ENCODE assay signal across 24 mouse cellular contexts in the genomic region with DNA sequence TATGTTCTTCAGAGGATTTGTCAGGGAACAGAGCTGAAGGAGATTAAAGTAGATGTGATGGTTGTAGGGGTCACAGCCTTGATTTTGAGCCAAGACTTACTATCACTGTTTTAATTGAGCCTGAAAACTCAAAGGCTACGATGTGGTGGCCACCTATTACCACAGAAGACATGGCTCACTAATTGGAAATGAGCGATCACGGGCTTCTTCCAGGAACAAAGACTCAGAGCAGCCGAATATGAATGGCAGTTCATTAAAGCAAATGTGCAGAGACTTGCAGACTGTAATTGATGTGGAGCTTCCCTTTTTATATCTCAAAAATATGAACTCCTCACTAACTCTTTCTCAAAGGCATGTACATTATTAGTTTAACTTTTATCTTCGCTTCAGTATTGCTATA.
DNase-seq lines count a peak whose midpoint lies in the region; ATAC-seq lines count a peak whose summit lies in the region.
"Had no signal": no experiment of that assay in that cellular context is flagged by ENCODE, and none has a peak within 500 bp of the region (broad histone marks: within the 10 kb centered on the region; RNA-seq: fewer than 3 reads in every experiment).

No protein-coding gene starts in this region.

- no peaks in the 10 kb centered on the region for H3K36me3 ChIP-seq in embryonic facial prominence, embryonic 14.5 days (ENCODE audit: control insufficient read depth, insufficient read depth, low read length)
- H3K36me3 ChIP-seq in embryonic facial prominence, embryonic 10.5 days (replicated peaks) = no peaks in the 10 kb centered on the region
- no peaks in the 10 kb centered on the region for H3K36me3 ChIP-seq in forebrain, embryonic 15.5 days
- H3K36me3 ChIP-seq in limb, embryonic 10.5 days = no peaks in the 10 kb centered on the region
- H3K36me3 ChIP-seq: heart, embryonic 15.5 days; hindbrain, embryonic 12.5 days; limb, embryonic 12.5 days; liver, embryonic 15.5 days; neural tube, embryonic 12.5 days had no signal

- no peak overlapping the region for H3K4me2 ChIP-seq in embryonic facial prominence, embryonic 14.5 days (ENCODE audit: low read depth, low read length)
- H3K4me2 ChIP-seq in forebrain, embryonic 15.5 days (replicated peaks) = no peak overlapping the region; the same call in 1 of the 2 replicates
- H3K4me2 ChIP-seq: heart, embryonic 15.5 days; hindbrain, embryonic 12.5 days; limb, embryonic 12.5 days; liver, embryonic 15.5 days; lung, embryonic 14.5 days; neural tube, embryonic 12.5 days had no signal

- H3K9ac ChIP-seq in embryonic facial prominence, embryonic 14.5 days (ENCODE audit: low read depth, low read length) = no peak overlapping the region
- H3K9ac ChIP-seq in forebrain, embryonic 15.5 days (replicated peaks) = no peak overlapping the region
- H3K9ac ChIP-seq: heart, embryonic 15.5 days; hindbrain, embryonic 12.5 days; limb, embryonic 12.5 days; liver, embryonic 15.5 days; lung, embryonic 14.5 days; neural tube, embryonic 12.5 days had no signal

- no peak overlapping the region for H3K27ac ChIP-seq in embryonic facial prominence, embryonic 14.5 days (replicated peaks; ENCODE audit: low read depth, low read length)
- H3K27ac ChIP-seq in embryonic facial prominence, embryonic 10.5 days (replicated peaks) = no peak overlapping the region
- H3K27ac ChIP-seq in forebrain, embryonic 15.5 days (replicated peaks) = no peak overlapping the region
- H3K27ac ChIP-seq in limb, embryonic 10.5 days = no peak overlapping the region
- H3K27ac ChIP-seq: heart, embryonic 15.5 days; hindbrain, embryonic 12.5 days; limb, embryonic 12.5 days; liver, embryonic 15.5 days; neural tube, embryonic 12.5 days had no signal

- WGBS in embryonic facial prominence, embryonic 14.5 days = 49% methylated on average over 5 of the region's 5 CpGs
- WGBS in embryonic facial prominence, embryonic 10.5 days = 64% methylated on average over 5 of the region's 5 CpGs
- 26% methylated on average over 5 of the region's 5 CpGs for WGBS in forebrain, embryonic 15.5 days
- WGBS in limb, embryonic 10.5 days = 78% methylated on average over 5 of the region's 5 CpGs

- DNase-seq in embryonic facial prominence, embryonic 14.5 days (ENCODE audit: low spot score) = peak; percentile 49
- DNase-seq in embryonic facial prominence, embryonic 10.5 days (ENCODE audit: low spot score) = no peak
- peak; percentile 80 for DNase-seq in Muller cell, postnatal 12 days (ENCODE audit: inconsistent ontology term)
- peak; percentile 80 for DNase-seq in retina, embryonic 14.5 days (ENCODE audit: low spot score)
- DNase-seq in limb, embryonic 10.5 days (ENCODE audit: low spot score) = no peak
- no peak for DNase-seq in urinary bladder, postnatal 36 days (ENCODE audit: low spot score in 2 of 2)
- DNase-seq: adrenal gland, adult 8-10 months; cerebellum, adult 8-10 months; cerebellum, postnatal 25 days; gastrocnemius, postnatal 10 days; kidney, adult 9 months; kidney, postnatal 10 days; lung, embryonic 14.5 days; lung, postnatal 14 days; right cerebral cortex, postnatal 14 days; thymus, postnatal 4 days had no signal

- H3K27me3 ChIP-seq in embryonic facial prominence, embryonic 14.5 days (replicated peaks; ENCODE audit: control insufficient read depth, insufficient read depth, low read length) = no peaks in the 10 kb centered on the region
- H3K27me3 ChIP-seq in embryonic facial prominence, embryonic 10.5 days (replicated peaks; ENCODE audit: low read depth, poor library complexity, severe bottlenecking) = no peaks in the 10 kb centered on the region
- H3K27me3 ChIP-seq in forebrain, embryonic 15.5 days = no peaks in the 10 kb centered on the region
- no peaks in the 10 kb centered on the region for H3K27me3 ChIP-seq in limb, embryonic 10.5 days (ENCODE audit: low read depth, poor library complexity, severe bottlenecking)
- H3K27me3 ChIP-seq: CH12.LX; heart, embryonic 15.5 days; hindbrain, embryonic 12.5 days; limb, embryonic 12.5 days; liver, embryonic 15.5 days; neural tube, embryonic 12.5 days had no signal

- no peaks in the 10 kb centered on the region for H3K9me3 ChIP-seq in embryonic facial prominence, embryonic 14.5 days (ENCODE audit: control insufficient read depth, low read length)
- no peaks in the 10 kb centered on the region for H3K9me3 ChIP-seq in embryonic facial prominence, embryonic 10.5 days
- no peaks in the 10 kb centered on the region for H3K9me3 ChIP-seq in forebrain, embryonic 15.5 days
- H3K9me3 ChIP-seq in limb, embryonic 10.5 days (replicated peaks) = no peaks in the 10 kb centered on the region
- H3K9me3 ChIP-seq: heart, embryonic 15.5 days; hindbrain, embryonic 12.5 days; limb, embryonic 12.5 days; liver, embryonic 15.5 days; neural tube, embryonic 12.5 days had no signal

- no peaks in the 10 kb centered on the region for H3K4me1 ChIP-seq in embryonic facial prominence, embryonic 14.5 days (ENCODE audit: control insufficient read depth, insufficient read depth, low read length)
- H3K4me1 ChIP-seq in embryonic facial prominence, embryonic 10.5 days = no peaks in the 10 kb centered on the region
- H3K4me1 ChIP-seq in forebrain, embryonic 15.5 days = no peaks in the 10 kb centered on the region
- H3K4me1 ChIP-seq in limb, embryonic 10.5 days = no peaks in the 10 kb centered on the region
- H3K4me1 ChIP-seq: heart, embryonic 15.5 days; hindbrain, embryonic 12.5 days; limb, embryonic 12.5 days; liver, embryonic 15.5 days; neural tube, embryonic 12.5 days had no signal

- ATAC-seq in embryonic facial prominence, embryonic 14.5 days (ENCODE audit: low read depth) = no peak
- peak; percentile 61; the same call in 1 of the 2 replicates for ATAC-seq in forebrain, embryonic 15.5 days (replicated peaks)
- ATAC-seq: intestine, postnatal 0 days had no signal

- no peak overlapping the region for H3K4me3 ChIP-seq in embryonic facial prominence, embryonic 14.5 days (ENCODE audit: low read depth, low read length)
- no peak overlapping the region for H3K4me3 ChIP-seq in embryonic facial prominence, embryonic 10.5 days
- no peak overlapping the region for H3K4me3 ChIP-seq in forebrain, embryonic 15.5 days
- H3K4me3 ChIP-seq in limb, embryonic 10.5 days = no peak overlapping the region
- H3K4me3 ChIP-seq: heart, embryonic 15.5 days; hindbrain, embryonic 12.5 days; limb, embryonic 12.5 days; liver, embryonic 15.5 days; neural tube, embryonic 12.5 days had no signal

Comparison
In these comparisons a context has a peak if more than half of its experiments do, and no peak if none do; other contexts are left out.
1. DNase-seq: peak in embryonic facial prominence, embryonic 14.5 days (single experiment), Muller cell, postnatal 12 days (single experiment) and retina, embryonic 14.5 days (single experiment); none in embryonic facial prominence, embryonic 10.5 days (single experiment), limb, embryonic 10.5 days (single experiment) and urinary bladder, postnatal 36 days (0 of 2).